Mouse (Mus musculus): Measurements from ENCODE around the gene Isg15. TPM values are rescaled to one million over a fixed set of nuclear protein-coding genes. Genes with fewer than 3 reads are reported as not detected.
A peak's percentile ranks its signal among the peaks of the same experiment; 100 is the strongest.

Gene Isg15
- total and polyA plus RNA-seq, 3 experiments: 3.2 to 6.9 (median 4.5) TPM

- no peak for DNase-seq
- no peaks in the 10 kb centered on the region for H3K27me3 ChIP-seq (ENCODE audit: control insufficient read depth, insufficient read depth, low read length)
- no peak for TF ChIP-seq EP300 (IDR thresholded peaks at IDR 0.05; ENCODE audit: insufficient read depth, low read depth, low read length)
- no peak for TF ChIP-seq POLR2A (IDR thresholded peaks at IDR 0.05; ENCODE audit: insufficient read depth, low read depth, low read length)
- TF ChIP-seq CTCF (IDR thresholded peaks at IDR 0.05): no peak
- 32% methylated on average over 2 of the region's 2 CpGs for WGBS
- peaks cover 5% of the 10 kb centered on the region for H3K4me1 ChIP-seq (ENCODE audit: control insufficient read depth, insufficient read depth, low read length)
- intact Hi-C loops (cut with DNase I): no loop called here
- H3K27ac ChIP-seq: no peak overlapping the region; the same call in 1 of the 2 replicates
- H3K4me3 ChIP-seq: no peak overlapping the region
- no peak overlapping the region for H3K9ac ChIP-seq (ENCODE audit: low read depth, low read length)
- H3K79me2 ChIP-seq (replicated peaks; ENCODE audit: control insufficient read depth, insufficient read depth, low read length): no peaks in the 10 kb centered on the region
- no peaks in the 10 kb centered on the region for H3K36me3 ChIP-seq (ENCODE audit: control insufficient read depth, insufficient read depth, low read length)
Measured at GRCm38 (mm10) chr4:156193200-156193590, 7.4 kb downstream of the Isg15 start.

DNA sequence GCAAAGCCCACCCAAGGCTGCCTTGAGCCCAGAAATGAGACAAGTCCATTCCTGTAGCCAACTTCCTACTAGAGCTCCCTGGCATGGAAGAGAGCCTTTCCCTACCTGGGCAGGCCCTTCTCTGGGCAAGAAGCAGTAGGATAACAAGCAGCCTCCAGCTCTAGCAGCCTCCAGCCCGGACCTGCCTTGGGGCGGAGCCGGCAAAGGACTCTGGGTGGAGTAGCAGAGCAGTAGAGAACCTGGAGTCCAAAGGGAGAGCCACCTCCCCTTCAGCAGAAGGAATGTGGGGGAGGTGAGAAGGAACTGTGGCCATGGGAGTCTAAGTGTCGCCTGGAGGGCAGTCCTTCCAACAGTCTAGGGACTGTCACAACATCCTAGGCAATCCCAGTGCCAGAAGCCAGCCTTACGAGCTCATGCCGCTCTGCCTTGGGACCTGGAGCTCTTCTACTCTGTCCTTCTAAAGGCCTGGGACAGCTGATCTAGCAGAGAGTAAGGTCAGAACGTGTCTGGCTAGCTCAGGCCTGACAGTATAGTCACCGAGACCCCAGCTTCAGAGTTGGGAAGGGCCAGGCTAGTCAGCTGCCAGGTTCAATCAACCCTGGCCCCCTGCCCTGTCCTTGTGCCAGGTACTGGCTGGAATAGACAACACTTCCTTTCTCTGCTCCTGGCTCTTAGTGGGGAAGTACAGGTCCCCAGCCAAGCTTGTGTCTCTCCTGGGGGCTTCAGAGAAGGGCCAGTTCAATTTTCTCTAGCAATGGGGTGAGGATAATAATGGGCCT, 8.0 kb downstream of the Isg15 start:
- H3K36me3 ChIP-seq (ENCODE audit: control insufficient read depth, insufficient read depth, low read length): no peaks in the 10 kb centered on the region
- H3K4me3 ChIP-seq: no peak overlapping the region
- TF ChIP-seq CTCF (IDR thresholded peaks at IDR 0.05) (no peak), EP300 (IDR thresholded peaks at IDR 0.05; ENCODE audit: insufficient read depth, low read depth, low read length) (no peak), POLR2A (IDR thresholded peaks at IDR 0.05; ENCODE audit: insufficient read depth, low read depth, low read length) (no peak)
- peaks cover 5% of the 10 kb centered on the region for H3K4me1 ChIP-seq (ENCODE audit: control insufficient read depth, insufficient read depth, low read length)
- H3K9ac ChIP-seq (ENCODE audit: low read depth, low read length): no peak overlapping the region
- no peaks in the 10 kb centered on the region for H3K79me2 ChIP-seq (replicated peaks; ENCODE audit: control insufficient read depth, insufficient read depth, low read length)
- intact Hi-C loops (cut with DNase I): no loop called here
- peak in 1 of 2 experiments; percentile 30 for DNase-seq
- 32% methylated on average over 8 of the region's 8 CpGs for WGBS
- H3K27me3 ChIP-seq (ENCODE audit: control insufficient read depth, insufficient read depth, low read length): no peaks in the 10 kb centered on the region
- peak overlapping the region; percentile 45 for H3K27ac ChIP-seq

DNA sequence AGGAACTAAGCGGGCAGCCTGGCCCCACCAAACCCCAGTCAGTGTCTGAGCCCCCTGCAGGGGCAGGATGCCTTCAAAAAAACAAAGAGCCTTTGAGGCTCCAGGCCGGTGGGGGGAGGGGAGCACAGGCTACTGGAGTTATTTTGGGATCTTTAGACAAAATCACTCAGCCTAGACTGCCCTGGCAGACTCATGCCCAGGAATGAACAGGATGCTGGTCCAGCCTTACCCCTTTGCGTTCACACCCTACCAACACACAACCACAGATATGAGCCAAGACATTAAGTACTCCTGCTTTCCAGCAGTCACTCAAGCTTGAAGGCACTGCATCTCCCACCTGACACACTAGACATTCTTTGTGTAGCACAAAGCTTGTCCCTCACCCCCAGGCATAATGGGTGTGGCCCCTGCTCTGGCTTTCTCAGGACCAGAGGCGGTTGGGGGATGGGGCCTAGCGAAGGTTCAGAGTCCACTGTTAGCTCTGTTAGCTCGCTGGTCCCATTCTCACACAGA, 11.8 kb downstream of the Isg15 start:
- H3K4me3 ChIP-seq: no peak overlapping the region
- no peaks in the 10 kb centered on the region for H3K36me3 ChIP-seq (ENCODE audit: control insufficient read depth, insufficient read depth, low read length)
- intact Hi-C loops (cut with DNase I): no loop called here
- no peaks in the 10 kb centered on the region for H3K27me3 ChIP-seq (ENCODE audit: control insufficient read depth, insufficient read depth, low read length)
- H3K9ac ChIP-seq (ENCODE audit: low read depth, low read length): no peak overlapping the region
- H3K27ac ChIP-seq: no peak overlapping the region
- H3K79me2 ChIP-seq (replicated peaks; ENCODE audit: control insufficient read depth, insufficient read depth, low read length): no peaks in the 10 kb centered on the region; the same call in 1 of the 2 replicates
- H3K4me1 ChIP-seq (ENCODE audit: control insufficient read depth, insufficient read depth, low read length): peaks cover 10% of the 10 kb centered on the region
- DNase-seq: peak in 1 of 2 experiments; percentile 18
- TF ChIP-seq POLR2A (IDR thresholded peaks at IDR 0.05; ENCODE audit: insufficient read depth, low read depth, low read length) (no peak), CTCF (IDR thresholded peaks at IDR 0.05) (no peak), EP300 (IDR thresholded peaks at IDR 0.05; ENCODE audit: insufficient read depth, low read depth, low read length) (no peak)
- 62% methylated on average over 6 of the region's 6 CpGs for WGBS

DNA sequence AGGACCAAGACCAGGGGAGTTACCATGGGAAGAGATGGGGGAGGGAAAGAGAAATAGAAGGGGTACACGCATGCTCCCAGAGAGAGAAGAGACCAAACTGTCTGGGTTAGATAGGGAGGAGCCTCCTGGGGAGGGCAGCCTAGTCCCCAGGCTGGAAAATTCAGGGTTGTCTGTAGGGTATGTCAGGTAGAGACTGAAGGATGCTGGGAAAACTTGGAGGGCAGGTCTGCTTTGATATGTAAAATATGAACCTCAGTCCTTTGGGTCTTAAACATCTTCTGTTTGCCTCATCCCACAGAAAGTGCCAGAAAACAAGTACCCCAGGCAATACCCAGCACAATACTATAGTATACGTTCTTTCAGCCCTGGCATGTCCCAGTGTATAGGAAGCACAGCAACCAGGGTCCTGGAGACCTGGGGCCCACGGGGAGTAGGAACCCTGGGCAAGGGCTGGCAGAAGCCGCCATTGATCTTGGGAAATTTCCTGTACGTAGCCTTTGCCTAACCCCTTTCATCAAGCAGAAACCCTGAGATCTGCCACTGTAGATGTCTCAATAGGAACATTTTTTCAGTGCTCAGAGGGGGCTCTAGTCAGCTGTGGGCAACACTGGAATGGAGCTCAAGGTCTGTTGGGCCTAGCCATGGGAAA, 12.3 kb downstream of the Isg15 start:
- H3K4me1 ChIP-seq (ENCODE audit: control insufficient read depth, insufficient read depth, low read length): peaks cover 10% of the 10 kb centered on the region
- intact Hi-C loops (cut with DNase I): no loop called here
- H3K36me3 ChIP-seq (ENCODE audit: control insufficient read depth, insufficient read depth, low read length): no peaks in the 10 kb centered on the region
- no peak overlapping the region for H3K9ac ChIP-seq (ENCODE audit: low read depth, low read length)
- H3K79me2 ChIP-seq (replicated peaks; ENCODE audit: control insufficient read depth, insufficient read depth, low read length): no peaks in the 10 kb centered on the region; the same call in 1 of the 2 replicates
- TF ChIP-seq POLR2A (IDR thresholded peaks at IDR 0.05; ENCODE audit: insufficient read depth, low read depth, low read length): no peak
- no peak for TF ChIP-seq EP300 (IDR thresholded peaks at IDR 0.05; ENCODE audit: insufficient read depth, low read depth, low read length)
- no peak for TF ChIP-seq CTCF (IDR thresholded peaks at IDR 0.05)
- no peak for DNase-seq
- H3K27ac ChIP-seq: no peak overlapping the region
- no peak overlapping the region for H3K4me3 ChIP-seq
- 86% methylated on average over 5 of the region's 5 CpGs for WGBS
- H3K27me3 ChIP-seq (ENCODE audit: control insufficient read depth, insufficient read depth, low read length): no peaks in the 10 kb centered on the region

DNA sequence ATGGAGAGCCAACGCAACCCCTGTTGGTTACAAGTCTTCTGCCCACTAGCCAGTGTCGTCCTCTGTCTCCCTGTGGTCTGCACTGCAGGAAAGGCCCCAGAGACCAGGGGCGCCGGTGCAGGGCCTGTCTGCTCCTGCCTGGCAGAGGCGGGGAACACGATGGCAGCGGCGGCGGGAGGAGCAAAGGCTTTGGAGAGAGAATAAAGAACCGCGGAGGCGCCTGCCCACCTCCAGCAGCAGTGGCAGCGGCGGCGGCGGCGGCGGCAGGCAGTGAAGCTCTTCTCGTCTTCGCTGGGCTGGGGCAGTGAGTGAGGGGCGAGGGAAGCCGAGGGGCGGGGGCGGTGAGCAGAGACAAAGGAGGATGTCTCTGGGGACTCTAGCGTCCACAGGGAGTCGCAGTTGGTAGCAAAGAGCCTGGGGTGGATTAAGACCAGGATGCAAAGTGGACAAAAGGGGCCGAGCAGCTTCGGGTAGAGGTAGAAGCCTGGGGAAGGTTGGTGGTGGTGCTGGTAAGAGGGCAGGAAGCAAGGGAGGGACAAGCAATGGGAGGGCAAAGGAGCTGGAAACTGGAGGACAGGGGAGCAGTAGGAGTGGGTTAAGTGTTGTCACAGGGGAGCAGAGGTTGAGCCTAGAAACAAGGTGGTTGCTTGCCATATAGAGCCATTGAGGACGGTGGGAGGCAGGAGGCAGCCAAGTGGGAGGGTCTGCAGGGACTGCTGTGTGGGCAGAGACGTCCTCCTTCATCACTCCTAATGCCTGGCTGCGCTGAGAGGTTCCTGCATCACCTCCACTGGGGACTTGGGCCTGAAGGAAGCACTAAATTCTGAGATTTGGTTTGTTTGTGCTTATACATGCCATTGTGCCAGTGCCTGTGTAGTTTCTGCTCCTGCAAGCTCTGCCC, 14.4 kb downstream of the Isg15 start:
- DNase-seq: no peak
- TF ChIP-seq POLR2A (IDR thresholded peaks at IDR 0.05; ENCODE audit: insufficient read depth, low read depth, low read length): no peak
- TF ChIP-seq EP300 (IDR thresholded peaks at IDR 0.05; ENCODE audit: insufficient read depth, low read depth, low read length): no peak
- WGBS: 35% methylated on average over 31 of the region's 31 CpGs
- Histone ChIP-seq H3K27me3 (ENCODE audit: control insufficient read depth, insufficient read depth, low read length) (no peaks in the 10 kb centered on the region), H3K27ac (peak overlapping the region; percentile 52), H3K9ac (ENCODE audit: low read depth, low read length) (peak overlapping the region; percentile 34), H3K4me1 (ENCODE audit: control insufficient read depth, insufficient read depth, low read length) (peaks cover 10% of the 10 kb centered on the region), H3K4me3 (peak overlapping the region; percentile 24; the same call in 1 of the 2 replicates), H3K79me2 (replicated peaks; ENCODE audit: control insufficient read depth, insufficient read depth, low read length) (no peaks in the 10 kb centered on the region; the same call in 1 of the 2 replicates), H3K36me3 (ENCODE audit: control insufficient read depth, insufficient read depth, low read length) (no peaks in the 10 kb centered on the region)
- intact Hi-C loops (cut with DNase I): no loop called here
